Mouse (Mus musculus): ENCODE data around the gene Arhgap8. TPM values are rescaled to one million over a fixed set of nuclear protein-coding genes. Genes with fewer than 3 reads are reported as not detected.

Gene Arhgap8
- total and polyA plus RNA-seq, 3 experiments, result not detected

- no peak overlapping the region for H3K4me3 ChIP-seq (ENCODE audit: control insufficient read depth in 1 of 2, insufficient read depth in 1 of 2, low read depth in 2 of 2, low read length in 2 of 2)
- no peak for DNase-seq (ENCODE audit: low read depth, low spot score)
- no peak overlapping the region for H3K27ac ChIP-seq (ENCODE audit: control insufficient read depth, low read depth, low read length)
- TF ChIP-seq MYC (IDR thresholded peaks at IDR 0.05; ENCODE audit: low read depth, low read length) (no peak), MYB (IDR thresholded peaks at IDR 0.05; ENCODE audit: low read depth, low read length) (no peak), UBTF (IDR thresholded peaks at IDR 0.05; ENCODE audit: borderline replicate concordance, insufficient read depth, low read depth, low read length) (no peak), TBP (IDR thresholded peaks at IDR 0.05; ENCODE audit: low read depth, low read length) (no peak), JUND (IDR thresholded peaks at IDR 0.05; ENCODE audit: low read depth, low read length) (no peak), MAX (IDR thresholded peaks at IDR 0.05; ENCODE audit: low read length) (no peak), POLR2AphosphoS2 (IDR thresholded peaks at IDR 0.05; ENCODE audit: low read length) (no peak)
- H3K4me1 ChIP-seq (ENCODE audit: control insufficient read depth in 1 of 2, insufficient read depth in 2 of 2, low read length in 2 of 2), result peaks cover 0 to 17% of the 10 kb centered on the region in 2 experiments; a peak in 3 of 4 replicates
- no peaks in the 10 kb centered on the region for H3K27me3 ChIP-seq (ENCODE audit: control insufficient read depth in 1 of 2, insufficient read depth in 2 of 2, low read length in 2 of 2)
- no peak overlapping the region for H3K9ac ChIP-seq (ENCODE audit: control insufficient read depth, low read depth, low read length, poor library complexity, severe bottlenecking)
- H3K36me3 ChIP-seq (ENCODE audit: control insufficient read depth in 1 of 2, insufficient read depth in 2 of 2, low read length in 2 of 2), result no peaks in the 10 kb centered on the region; a peak in 1 of 4 replicates
- H3K79me2 ChIP-seq (ENCODE audit: control insufficient read depth, insufficient read depth, low read length, poor library complexity), result no peaks in the 10 kb centered on the region
- H3K9me3 ChIP-seq (replicated peaks; ENCODE audit: insufficient read depth, low read length), result no peaks in the 10 kb centered on the region
Observed at GRCm38 (mm10) chr15:84778587-84778986, 58.7 kb downstream of the Arhgap8 start.

DNA sequence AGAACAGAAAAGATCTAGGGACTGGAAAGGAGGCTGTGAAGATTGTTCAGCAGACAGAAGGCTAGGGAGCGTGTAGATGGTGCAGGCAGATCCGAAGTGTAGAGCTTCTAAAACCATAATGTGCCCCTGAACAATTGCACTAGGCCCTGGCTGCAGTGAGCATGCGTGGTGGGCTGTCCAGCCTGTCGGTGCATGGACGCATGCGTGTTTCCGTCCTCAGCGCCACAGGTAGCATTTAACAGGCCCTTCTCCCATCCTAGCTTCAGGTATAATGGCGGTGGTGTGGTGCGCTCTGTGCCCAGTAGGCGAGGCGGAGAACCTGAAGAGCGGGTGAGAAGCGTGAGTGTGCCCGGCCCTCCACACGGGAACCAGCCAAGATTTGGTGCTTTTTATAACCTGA lies 65.0 kb downstream of the Arhgap8 start:
- Histone ChIP-seq H3K9ac (ENCODE audit: control insufficient read depth, low read depth, low read length, poor library complexity, severe bottlenecking) (no peak overlapping the region), H3K27me3 (ENCODE audit: control insufficient read depth in 1 of 2, insufficient read depth in 2 of 2, low read length in 2 of 2) (no peaks in the 10 kb centered on the region), H3K9me3 (replicated peaks; ENCODE audit: insufficient read depth, low read length) (no peaks in the 10 kb centered on the region), H3K79me2 (ENCODE audit: control insufficient read depth, insufficient read depth, low read length, poor library complexity) (no peaks in the 10 kb centered on the region), H3K4me3 (ENCODE audit: control insufficient read depth in 1 of 2, insufficient read depth in 1 of 2, low read depth in 2 of 2, low read length in 2 of 2) (no peak overlapping the region), H3K27ac (ENCODE audit: control insufficient read depth, low read depth, low read length) (no peak overlapping the region), H3K4me1 (ENCODE audit: control insufficient read depth in 1 of 2, insufficient read depth in 2 of 2, low read length in 2 of 2) (no peaks in the 10 kb centered on the region), H3K36me3 (ENCODE audit: control insufficient read depth in 1 of 2, insufficient read depth in 2 of 2, low read length in 2 of 2) (no peaks in the 10 kb centered on the region)
- TF ChIP-seq NRF1 (IDR thresholded peaks at IDR 0.05; ENCODE audit: insufficient read depth, low read depth, low read length, poor library complexity, severe bottlenecking) (no peak), POLR2A (IDR thresholded peaks at IDR 0.05; ENCODE audit: control insufficient read depth in 1 of 2, insufficient read depth in 1 of 2, low read depth in 1 of 2, low read length in 2 of 2, poor library complexity in 1 of 2) (no peak), HCFC1 (IDR thresholded peaks at IDR 0.05; ENCODE audit: low read depth, low read length) (no peak), ELF1 (IDR thresholded peaks at IDR 0.05; ENCODE audit: low read depth, low read length) (no peak), ZMIZ1 (IDR thresholded peaks at IDR 0.05; ENCODE audit: low read depth, low read length) (no peak), POLR2AphosphoS5 (IDR thresholded peaks at IDR 0.05; ENCODE audit: borderline replicate concordance, low read depth, low read length) (no peak), MYC (IDR thresholded peaks at IDR 0.05; ENCODE audit: low read depth, low read length) (no peak), USF2 (IDR thresholded peaks at IDR 0.05; ENCODE audit: borderline replicate concordance in 1 of 2, insufficient read depth in 1 of 2, low read depth in 1 of 2, low read length in 2 of 2) (no peak), NELFE (IDR thresholded peaks at IDR 0.05; ENCODE audit: low read depth, low read length) (no peak), USF1 (IDR thresholded peaks at IDR 0.05; ENCODE audit: low read depth, low read length) (no peak)
- DNase-seq (ENCODE audit: low read depth, low spot score), result no peak

Measured in MEL (cell line).